Mouse (Mus musculus) spleen, postnatal 4 days (tissue): Measurements from ENCODE around the gene Cdh23.

Source experiments
- DNase-seq, 2 experiments: peaks; one replicate each; pipeline ENCODE4 v3.0.0; 2022; ENCODE audit warnings: low spot score in 2 of 2

The Cdh23 gene

DNA sequence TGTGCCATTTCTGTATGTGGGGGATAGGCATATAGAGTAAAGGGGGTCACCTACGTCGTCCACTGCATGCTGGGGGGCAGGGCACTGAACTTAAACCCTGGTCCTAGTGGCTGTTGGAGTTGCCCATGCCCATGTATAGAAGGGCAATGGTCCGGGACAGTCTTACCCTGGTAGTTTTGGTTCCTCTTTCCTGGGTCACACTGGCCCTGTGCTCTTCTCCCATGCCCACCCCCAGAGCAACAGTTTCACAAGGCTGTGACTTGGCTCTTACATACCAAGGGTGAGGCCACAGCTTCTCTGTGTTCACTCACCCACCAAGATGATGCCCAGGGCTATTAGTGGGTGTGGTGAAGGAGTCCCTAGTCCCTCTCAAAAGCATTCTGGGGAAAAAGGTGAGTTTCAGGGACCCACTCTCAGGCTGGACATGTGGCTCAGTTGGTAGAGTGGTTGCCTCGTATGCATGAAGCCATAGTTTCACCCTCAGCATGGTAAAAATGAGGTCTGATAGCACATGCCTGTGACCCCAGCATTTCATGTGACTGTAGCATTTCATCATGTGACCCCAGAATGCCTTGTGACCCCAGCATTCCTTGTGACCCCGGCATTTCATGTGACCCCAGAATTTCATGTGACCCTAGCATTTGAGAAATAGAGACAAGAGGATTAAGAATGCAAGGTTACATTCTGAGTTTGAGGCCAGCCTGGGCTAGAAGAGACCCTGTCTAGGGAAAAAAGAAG, 435.6 kb downstream of the Cdh23 start:
- peak in 1 of 2 experiments; percentile 52 for DNase-seq

DNA sequence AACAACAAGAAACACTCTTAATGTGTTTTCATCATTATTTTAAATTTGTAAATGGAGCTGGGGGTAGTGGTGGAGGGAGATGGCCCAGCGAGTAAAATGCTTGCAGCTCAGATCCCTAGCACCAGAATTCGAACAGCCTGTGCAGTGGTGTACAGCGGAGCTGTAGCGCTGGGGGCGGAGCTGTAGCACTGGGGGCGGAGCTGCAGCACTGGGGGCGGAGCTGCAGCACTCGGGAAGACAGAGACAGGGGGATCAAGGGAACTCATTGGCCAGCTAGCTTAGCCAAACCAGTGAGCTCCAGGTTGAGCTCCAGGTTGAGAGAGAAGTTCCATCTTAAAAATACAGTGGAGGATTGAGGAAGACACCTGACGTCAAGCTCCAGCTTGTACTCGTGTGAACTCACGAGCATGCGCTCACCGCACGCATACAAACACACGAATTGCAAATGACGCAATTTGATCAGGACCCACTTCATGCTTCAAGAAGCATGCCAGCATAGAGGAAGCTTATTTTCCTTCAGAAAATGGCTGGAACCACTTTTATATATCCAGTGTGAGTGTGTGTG, 438.9 kb downstream of the Cdh23 start:
- no peak for DNase-seq

DNA sequence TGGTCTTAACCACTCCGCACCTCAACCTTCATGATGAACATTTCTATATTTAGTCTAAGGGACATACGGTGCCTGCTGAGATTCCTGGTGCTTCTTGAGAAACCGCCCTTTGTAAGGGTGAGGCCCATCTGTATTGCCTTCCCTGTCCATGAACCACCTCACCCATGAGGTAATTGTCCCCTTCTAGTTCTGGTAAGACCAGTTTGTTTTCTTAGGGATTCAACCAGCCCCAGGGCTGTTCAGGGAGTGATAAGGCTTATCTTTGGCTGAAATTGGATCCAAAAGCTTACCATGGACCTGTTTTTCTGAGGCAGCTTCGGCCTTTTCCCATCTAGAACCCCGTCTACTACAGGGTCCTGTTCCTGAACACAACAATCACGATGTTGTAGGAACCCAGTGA, 440.2 kb downstream of the Cdh23 start:
- DNase-seq: no peak
